Mouse (Mus musculus): Measurements from ENCODE around the gene Oxnad1. TPM values are rescaled to one million over a fixed set of nuclear protein-coding genes. Genes with fewer than 3 reads are reported as not detected.
"Not testable (repeated sequence)": the region's sequence is repeated elsewhere in the genome, so short reads cannot be mapped to it uniquely, and the experiment has no call there.

Gene Oxnad1
- total and polyA plus RNA-seq, 3 experiments, result 13.0 to 53.5 (median 28.3) TPM

- Histone ChIP-seq H3K4me1 (ENCODE audit: insufficient read depth, low read depth, low read length) (peaks cover 22% of the 10 kb centered on the region), H3K9me3 (replicated peaks) (no peaks in the 10 kb centered on the region; the same call in 1 of the 2 replicates), H3K27me3 (ENCODE audit: insufficient read depth, low read length) (no peaks in the 10 kb centered on the region), H3K36me3 (replicated peaks) (peaks cover 59% of the 10 kb centered on the region), H3K4me3 (ENCODE audit: low read depth, low read length) (no peak overlapping the region)
- no peak for ATAC-seq (ENCODE audit: extremely low read depth, insufficient number of reproducible peaks, low FRiP score, poor library complexity, severe bottlenecking)
- TF ChIP-seq GATA1 (IDR thresholded peaks at IDR 0.05; ENCODE audit: borderline replicate concordance, low read length) (no peak), GATA2 (IDR thresholded peaks at IDR 0.05; ENCODE audit: borderline replicate concordance, low read depth, low read length) (no peak), POLR2AphosphoS5 (IDR thresholded peaks at IDR 0.05; ENCODE audit: insufficient replicate concordance, low read depth, low read length) (no peak), TAL1 (conservative IDR thresholded peaks at IDR 0.05; ENCODE audit: low read depth, low read length) (no peak), CTCF (IDR thresholded peaks at IDR 0.05; ENCODE audit: low read depth, low read length) (no peak)
- no peak for DNase-seq (ENCODE audit: low spot score)
Measured at GRCm38 (mm10) chr14:32103556-32103955, 18.4 kb downstream of the Oxnad1 start.

GRCm38 (mm10) chr14:32105663-32106062 lies 20.5 kb downstream of the Oxnad1 start:
- H3K9me3 ChIP-seq (replicated peaks), result no peaks in the 10 kb centered on the region
- H3K4me3 ChIP-seq (ENCODE audit: low read depth, low read length), result peak overlapping the region; percentile 20; the same call in 1 of the 2 replicates
- H3K4me1 ChIP-seq (ENCODE audit: insufficient read depth, low read depth, low read length), result peaks cover 22% of the 10 kb centered on the region
- ATAC-seq (ENCODE audit: extremely low read depth, insufficient number of reproducible peaks, low FRiP score, poor library complexity, severe bottlenecking) (peak; percentile 77), DNase-seq (ENCODE audit: low spot score) (peak; percentile 60)
- TF ChIP-seq TAL1 (conservative IDR thresholded peaks at IDR 0.05; ENCODE audit: low read depth, low read length), result no peak
- H3K36me3 ChIP-seq (replicated peaks), result peaks cover 38% of the 10 kb centered on the region
- no peaks in the 10 kb centered on the region for H3K27me3 ChIP-seq (ENCODE audit: insufficient read depth, low read length)

- TF ChIP-seq GATA1 (IDR thresholded peaks at IDR 0.05; ENCODE audit: borderline replicate concordance, low read length) (no peak), TAL1 (conservative IDR thresholded peaks at IDR 0.05; ENCODE audit: low read depth, low read length) (no peak)
- Histone ChIP-seq H3K4me3 (ENCODE audit: low read depth, low read length) (no peak overlapping the region), H3K4me1 (ENCODE audit: insufficient read depth, low read depth, low read length) (peaks cover 22% of the 10 kb centered on the region), H3K9me3 (replicated peaks) (no peaks in the 10 kb centered on the region), H3K27me3 (ENCODE audit: insufficient read depth, low read length) (no peaks in the 10 kb centered on the region), H3K36me3 (replicated peaks) (peaks cover 29% of the 10 kb centered on the region)
- ATAC-seq (ENCODE audit: extremely low read depth, insufficient number of reproducible peaks, low FRiP score, poor library complexity, severe bottlenecking) (no peak), DNase-seq (ENCODE audit: low spot score) (no peak)
Measured at GRCm38 (mm10) chr14:32106911-32107310, 21.7 kb downstream of the Oxnad1 start.

GRCm38 (mm10) chr14:32112124-32112523 lies 26.9 kb downstream of the Oxnad1 start:
- H3K36me3 ChIP-seq (replicated peaks); H3K9me3 ChIP-seq (replicated peaks); H3K4me3 ChIP-seq (ENCODE audit: low read depth, low read length); ATAC-seq (ENCODE audit: extremely low read depth, insufficient number of reproducible peaks, low FRiP score, poor library complexity, severe bottlenecking); H3K27me3 ChIP-seq (ENCODE audit: insufficient read depth, low read length); H3K4me1 ChIP-seq (ENCODE audit: insufficient read depth, low read depth, low read length); DNase-seq (ENCODE audit: low spot score): not testable (repeated sequence)

GRCm38 (mm10) chr14:32120940-32121919 lies 36.1 kb downstream of the Oxnad1 start:
- no peak overlapping the region for H3K4me3 ChIP-seq (ENCODE audit: low read depth, low read length)
- H3K4me1 ChIP-seq (ENCODE audit: insufficient read depth, low read depth, low read length), result peaks cover 10% of the 10 kb centered on the region
- H3K9me3 ChIP-seq (replicated peaks), result no peaks in the 10 kb centered on the region
- no peak for TF ChIP-seq POLR2AphosphoS5 (IDR thresholded peaks at IDR 0.05; ENCODE audit: insufficient replicate concordance, low read depth, low read length)
- no peak for TF ChIP-seq GATA1 (IDR thresholded peaks at IDR 0.05; ENCODE audit: borderline replicate concordance, low read length)
- no peak for TF ChIP-seq CTCF (IDR thresholded peaks at IDR 0.05; ENCODE audit: low read depth, low read length)
- TF ChIP-seq TAL1 (conservative IDR thresholded peaks at IDR 0.05; ENCODE audit: low read depth, low read length), result no peak
- TF ChIP-seq GATA2 (IDR thresholded peaks at IDR 0.05; ENCODE audit: borderline replicate concordance, low read depth, low read length), result no peak
- ATAC-seq (ENCODE audit: extremely low read depth, insufficient number of reproducible peaks, low FRiP score, poor library complexity, severe bottlenecking), result no peak
- H3K27me3 ChIP-seq (ENCODE audit: insufficient read depth, low read length), result peaks cover 12% of the 10 kb centered on the region
- no peak for DNase-seq (ENCODE audit: low spot score)
- H3K36me3 ChIP-seq (replicated peaks), result no peaks in the 10 kb centered on the region

GRCm38 (mm10) chr14:32121920-32122315 lies 36.7 kb downstream of the Oxnad1 start:
- no peak overlapping the region for H3K4me3 ChIP-seq (ENCODE audit: low read depth, low read length)
- ATAC-seq (ENCODE audit: extremely low read depth, insufficient number of reproducible peaks, low FRiP score, poor library complexity, severe bottlenecking) (peak; percentile 68), DNase-seq (ENCODE audit: low spot score) (peak; percentile 62)
- H3K9me3 ChIP-seq (replicated peaks), result no peaks in the 10 kb centered on the region
- TF ChIP-seq CTCF (IDR thresholded peaks at IDR 0.05; ENCODE audit: low read depth, low read length) (peak; percentile 62), GATA1 (IDR thresholded peaks at IDR 0.05; ENCODE audit: borderline replicate concordance, low read length) (no peak)
- peaks cover 12% of the 10 kb centered on the region for H3K4me1 ChIP-seq (ENCODE audit: insufficient read depth, low read depth, low read length)
- no peaks in the 10 kb centered on the region for H3K36me3 ChIP-seq (replicated peaks)
- H3K27me3 ChIP-seq (ENCODE audit: insufficient read depth, low read length), result peaks cover 15% of the 10 kb centered on the region

- H3K4me3 ChIP-seq (ENCODE audit: low read depth, low read length), result no peak overlapping the region
Measured at GRCm38 (mm10) chr14:32124261-32124660, 39.1 kb downstream of the Oxnad1 start.

GRCm38 (mm10) chr14:32125256-32125655 lies 40.1 kb downstream of the Oxnad1 start:
- H3K9me3 ChIP-seq (replicated peaks); DNase-seq (ENCODE audit: low spot score); H3K36me3 ChIP-seq (replicated peaks); H3K4me3 ChIP-seq (ENCODE audit: low read depth, low read length); ATAC-seq (ENCODE audit: extremely low read depth, insufficient number of reproducible peaks, low FRiP score, poor library complexity, severe bottlenecking): not testable (repeated sequence)
- peaks cover 20% of the 10 kb centered on the region for H3K27me3 ChIP-seq (ENCODE audit: insufficient read depth, low read length)
- H3K4me1 ChIP-seq (ENCODE audit: insufficient read depth, low read depth, low read length), result peaks cover 22% of the 10 kb centered on the region

More at GRCm38 (mm10) chr14:32124261-32124660, 39.1 kb downstream of the Oxnad1 start:
- Histone ChIP-seq H3K27me3 (ENCODE audit: insufficient read depth, low read length) (peaks cover 20% of the 10 kb centered on the region), H3K4me1 (ENCODE audit: insufficient read depth, low read depth, low read length) (peaks cover 19% of the 10 kb centered on the region), H3K36me3 (replicated peaks) (no peaks in the 10 kb centered on the region), H3K9me3 (replicated peaks) (no peaks in the 10 kb centered on the region)
- no peak for ATAC-seq (ENCODE audit: extremely low read depth, insufficient number of reproducible peaks, low FRiP score, poor library complexity, severe bottlenecking)
- no peak for DNase-seq (ENCODE audit: low spot score)
- TF ChIP-seq CTCF (IDR thresholded peaks at IDR 0.05; ENCODE audit: low read depth, low read length) (no peak), GATA2 (IDR thresholded peaks at IDR 0.05; ENCODE audit: borderline replicate concordance, low read depth, low read length) (no peak), TAL1 (conservative IDR thresholded peaks at IDR 0.05; ENCODE audit: low read depth, low read length) (no peak), GATA1 (IDR thresholded peaks at IDR 0.05; ENCODE audit: borderline replicate concordance, low read length) (no peak)
